Mouse (Mus musculus) CH12.LX (cell line): ENCODE data around the gene Avpi1. TPM values are rescaled to one million over a fixed set of nuclear protein-coding genes. Genes with fewer than 3 reads are reported as not detected.

ENCODE experiments used
- DNase-seq: peaks from one replicate; pipeline ENCODE4 v3.0.0-alpha.2; 2013; ENCODE audit errors: extremely low read depth
- H3K27ac ChIP-seq: 2 replicates; pipeline ENCODE4 v1.5.1; 2012; ENCODE audit warnings: low read depth, mild to moderate bottlenecking, control low read depth, moderate library complexity; ENCODE audit not compliant: insufficient read depth
- H3K27me3 ChIP-seq: replicated peaks from 2 replicates; pipeline ENCODE3; 2012; ENCODE audit warnings: inconsistent platforms
- H3K36me3 ChIP-seq, 2 experiments: replicated peaks in 1 of 2; 2 replicates each; pipeline versions ENCODE3 to v1.6.1; 2012; ENCODE audit warnings: inconsistent platforms in 1 of 2, low read length in 1 of 2, mild to moderate bottlenecking in 1 of 2, mixed read lengths in 1 of 2, moderate library complexity in 1 of 2; ENCODE audit not compliant: control insufficient read depth in 1 of 2, insufficient read depth in 1 of 2
- H3K4me1 ChIP-seq, 2 experiments: 2 replicates each; pipeline ENCODE4 v1.6.1; 2012; ENCODE audit warnings: inconsistent platforms in 1 of 2, moderate library complexity in 1 of 2; ENCODE audit not compliant: insufficient read depth in 2 of 2, control insufficient read depth in 1 of 2
- H3K4me2 ChIP-seq: 2 replicates; pipeline ENCODE4 v1.6.1; 2012; ENCODE audit warnings: low read depth, mild to moderate bottlenecking, control low read depth; ENCODE audit not compliant: poor library complexity, insufficient read depth, severe bottlenecking
- H3K4me3 ChIP-seq, 3 experiments: fragments of 150-350 bp in 1 of 3; sonication (generic) in 1 of 3; replicated peaks in 1 of 3; 2 replicates each; pipeline versions ENCODE3 to v1.5.1; 2011 to 2012; ENCODE audit warnings: low read depth in 2 of 3, low read length in 2 of 3, mild to moderate bottlenecking in 2 of 3, moderate library complexity in 2 of 3, control low read depth in 1 of 3, improper control_type of control experiment in 1 of 3, inconsistent platforms in 1 of 3, mixed read lengths in 1 of 3; ENCODE audit not compliant: poor library complexity in 1 of 3
- H3K79me2 ChIP-seq: replicated peaks from 2 replicates; pipeline ENCODE4 v1.6.1; 2012; ENCODE audit warnings: mild to moderate bottlenecking, moderate library complexity; ENCODE audit not compliant: control insufficient read depth, poor library complexity, insufficient read depth, severe bottlenecking; ENCODE audit errors: extremely low read depth
- H3K9ac ChIP-seq: 2 replicates; pipeline ENCODE4 v1.6.1; 2012; ENCODE audit warnings: low read depth, mild to moderate bottlenecking, control low read depth, moderate library complexity; ENCODE audit not compliant: insufficient read depth
- H3K9me3 ChIP-seq: replicated peaks from 2 replicates; pipeline ENCODE3; 2012; ENCODE audit warnings: low read length, inconsistent platforms, mixed read lengths
- CHD1 ChIP-seq: IDR thresholded peaks from 2 replicates; pipeline ENCODE4 v1.6.1; 2012; ENCODE audit warnings: low read depth, low read length, improper control_type of control experiment, inconsistent platforms
- EP300 ChIP-seq: IDR thresholded peaks from 2 replicates; pipeline ENCODE4 v1.6.1; 2011; ENCODE audit warnings: low read length, improper control_type of control experiment
- GABPA ChIP-seq: IDR thresholded peaks from 2 replicates; pipeline ENCODE4 v1.6.1; 2012; ENCODE audit warnings: low read depth, low read length, improper control_type of control experiment, inconsistent platforms; ENCODE audit not compliant: insufficient replicate concordance
- HCFC1 ChIP-seq: IDR thresholded peaks from 2 replicates; pipeline ENCODE4 v1.6.1; 2012; ENCODE audit warnings: low read depth, mild to moderate bottlenecking, inconsistent platforms, low read length, improper control_type of control experiment
- IRF4 ChIP-seq: IDR thresholded peaks from 2 replicates; pipeline ENCODE4 v1.6.1; 2014; ENCODE audit warnings: low read depth, mild to moderate bottlenecking, inconsistent platforms, low read length, improper control_type of control experiment
- JUN ChIP-seq: IDR thresholded peaks from 2 replicates; pipeline ENCODE4 v1.6.1; 2011; ENCODE audit warnings: low read depth, mild to moderate bottlenecking, low read length, improper control_type of control experiment, moderate library complexity; ENCODE audit not compliant: insufficient read depth
- KAT2A ChIP-seq: IDR thresholded peaks from 2 replicates; pipeline ENCODE4 v1.6.1; 2012; ENCODE audit warnings: low read length, improper control_type of control experiment, inconsistent platforms; ENCODE audit not compliant: insufficient replicate concordance
- MAX ChIP-seq: IDR thresholded peaks from 2 replicates; pipeline ENCODE4 v1.6.1; 2011; ENCODE audit warnings: low read length, improper control_type of control experiment
- MAZ ChIP-seq: IDR thresholded peaks from 2 replicates; pipeline ENCODE4 v1.6.1; 2012; ENCODE audit warnings: low read depth, mild to moderate bottlenecking, inconsistent platforms, low read length, improper control_type of control experiment, moderate library complexity
- MXI1 ChIP-seq: IDR thresholded peaks from 2 replicates; pipeline ENCODE4 v1.6.1; 2011; ENCODE audit warnings: mild to moderate bottlenecking, low read depth, low read length, improper control_type of control experiment
- MYC ChIP-seq: IDR thresholded peaks from 2 replicates; pipeline ENCODE4 v1.6.1; 2011; ENCODE audit warnings: low read depth, mild to moderate bottlenecking, improper control_type of control experiment, low read length
- NELFE ChIP-seq: IDR thresholded peaks from 2 replicates; pipeline ENCODE4 v1.6.1; 2011; ENCODE audit warnings: low read depth, low read length, improper control_type of control experiment
- POLR2A ChIP-seq: IDR thresholded peaks from 2 replicates; pipeline ENCODE4 v1.6.1; 2011; ENCODE audit warnings: low read depth, mild to moderate bottlenecking, improper control_type of control experiment, low read length
- USF1 ChIP-seq: IDR thresholded peaks from 2 replicates; pipeline ENCODE4 v1.6.1; 2014; ENCODE audit warnings: low read depth, mild to moderate bottlenecking, inconsistent platforms, low read length, improper control_type of control experiment
- ZC3H11A ChIP-seq: IDR thresholded peaks from 2 replicates; pipeline ENCODE4 v1.6.1; 2012; ENCODE audit warnings: low read depth, mild to moderate bottlenecking, inconsistent platforms, low read length, improper control_type of control experiment
- ZKSCAN1 ChIP-seq: IDR thresholded peaks from 2 replicates; pipeline ENCODE4 v1.6.1; 2012; ENCODE audit warnings: low read depth, inconsistent platforms, low read length, improper control_type of control experiment, borderline replicate concordance
- ZNF384 ChIP-seq: IDR thresholded peaks from 2 replicates; pipeline ENCODE4 v1.6.1; 2012; ENCODE audit warnings: low read depth, low read length, improper control_type of control experiment, inconsistent platforms
- dilution Hi-C: fragments of 300-500 bp; cut with MboI; formaldehyde crosslinking; loops from 2 replicates; pipeline ENCODE4 v1.14.3; 2020; ENCODE audit warnings: low sequenced_read_pairs; ENCODE audit not compliant: extremely low pct_unique_long_range_greater_than_20kb, extremely low pct_ligation_motif_present
- in situ Hi-C: fragments of 300-500 bp; cut with MboI; formaldehyde crosslinking; loops from 3 replicates; pipeline ENCODE4 v1.14.3; 2019; ENCODE audit warnings: low sequenced_read_pairs, low pct_ligation_motif_present, low pct_unique_long_range_greater_than_20kb, mixed read lengths
- polyA plus RNA-seq: library from polyadenylated mRNA; unstranded; fragments of >175 nt; gene quantifications from 2 replicates; pipeline ENCODE4 v1.2.1, GENCODE M21; 2012; ENCODE audit warnings: low read depth; ENCODE audit not compliant: insufficient read length
- total RNA-seq, 2 experiments: library from RNA; depleted of rRNA; stranded (reverse); fragments of 300-350 nt in 1 of 2; fragments of >200 nt in 1 of 2; gene quantifications; 2 replicates each; pipeline ENCODE4 v1.2.3; 2012 to 2014

Avpi1 gene
- total and polyA plus RNA-seq, 3 experiments, result 5.9 to 9.3 (median 9.0) TPM

DNA sequence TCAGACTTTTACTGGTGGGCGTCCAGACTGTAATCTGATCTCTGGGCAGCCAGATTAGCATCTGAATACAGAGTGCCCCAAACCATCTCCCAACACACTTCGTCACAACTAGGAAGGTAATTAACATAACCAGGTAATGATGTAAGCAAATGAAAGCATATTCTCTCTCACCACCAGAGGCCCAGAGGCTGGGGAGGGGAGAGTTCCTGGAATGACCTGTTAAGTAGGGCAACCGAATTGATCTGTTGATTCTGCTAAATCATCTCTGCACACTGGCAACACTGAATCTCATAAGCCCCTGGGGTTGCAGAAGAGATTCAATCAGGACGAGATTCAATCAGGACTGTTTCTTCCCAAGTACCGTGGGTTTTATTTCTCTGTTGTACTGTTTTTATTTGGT, 7.3 kb upstream of the Avpi1 start:
- H3K36me3 ChIP-seq, result no peaks in the 10 kb centered on the region
- H3K4me3 ChIP-seq, result no peak overlapping the region
- no peak overlapping the region for H3K27ac ChIP-seq
- H3K27me3 ChIP-seq, result no peaks in the 10 kb centered on the region
- in situ Hi-C loops, result no loop called here
- dilution Hi-C loops, result no loop called here
- H3K4me2 ChIP-seq, result no peak overlapping the region
- no peaks in the 10 kb centered on the region for H3K79me2 ChIP-seq
- H3K9ac ChIP-seq, result no peak overlapping the region
- DNase-seq, result no peak
- TF ChIP-seq CHD1, result no peak
- TF ChIP-seq, all 38 proteins: peak for 0
- no peaks in the 10 kb centered on the region for H3K9me3 ChIP-seq
- peaks cover 2 to 13% of the 10 kb centered on the region in 2 experiments; a peak in 2 of 4 replicates for H3K4me1 ChIP-seq

DNA sequence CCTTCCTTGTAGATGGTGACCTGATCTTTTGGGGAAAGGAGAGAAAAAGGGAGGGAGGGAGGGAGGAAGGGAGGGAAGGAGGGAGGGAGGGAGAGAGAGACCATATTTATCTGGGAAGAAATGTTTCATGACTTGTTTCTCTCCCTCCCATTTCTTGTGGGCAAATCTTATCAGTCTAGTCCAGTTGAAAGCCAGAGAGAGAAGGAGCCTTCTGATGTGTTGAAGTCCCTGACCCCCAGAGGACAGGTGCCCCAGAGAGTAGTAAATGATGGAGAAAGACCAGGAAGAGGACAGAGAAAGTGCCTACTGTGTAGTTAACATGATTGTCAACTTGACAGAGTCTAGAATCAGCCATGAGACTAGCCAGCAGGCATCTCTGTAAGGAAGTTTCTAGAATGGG, 6.2 kb upstream of the Avpi1 start:
- Histone ChIP-seq H3K9me3 (no peaks in the 10 kb centered on the region), H3K4me3 (no peak overlapping the region), H3K4me1 (peaks cover 4 to 19% of the 10 kb centered on the region in 2 experiments; a peak in 3 of 4 replicates), H3K79me2 (no peaks in the 10 kb centered on the region), H3K27me3 (no peaks in the 10 kb centered on the region), H3K36me3 (no peaks in the 10 kb centered on the region), H3K27ac (no peak overlapping the region), H3K9ac (no peak overlapping the region), H3K4me2 (no peak overlapping the region)
- no peak for TF ChIP-seq GABPA
- TF ChIP-seq KAT2A, result no peak
- no peak for TF ChIP-seq EP300
- TF ChIP-seq HCFC1, result no peak
- TF ChIP-seq USF1, result no peak
- DNase-seq, result no peak
- in situ Hi-C loops, result no loop called here
- dilution Hi-C loops, result no loop called here

DNA sequence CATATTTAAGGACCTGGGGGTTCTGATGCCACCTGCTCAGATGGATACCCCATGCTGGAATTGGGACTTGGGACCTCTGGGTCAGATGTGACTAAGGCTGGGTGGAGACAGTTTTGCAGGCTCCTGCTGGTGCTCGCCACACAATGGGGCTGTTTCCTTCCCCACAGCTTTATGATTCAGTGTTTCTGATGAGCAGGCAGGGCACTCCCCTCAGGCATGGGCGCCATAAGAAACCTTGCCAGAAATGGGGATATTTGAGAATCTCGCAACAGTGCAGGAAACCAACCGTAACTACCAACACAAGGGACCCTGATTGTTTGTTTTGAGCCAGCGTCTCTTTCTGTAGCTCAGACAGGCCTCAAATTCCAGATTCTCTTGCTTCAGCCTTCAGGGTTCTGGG, 2.2 kb upstream of the Avpi1 start:
- in situ Hi-C loops, result no loop called here
- no peak overlapping the region for H3K9ac ChIP-seq
- H3K27ac ChIP-seq, result no peak overlapping the region

DNA sequence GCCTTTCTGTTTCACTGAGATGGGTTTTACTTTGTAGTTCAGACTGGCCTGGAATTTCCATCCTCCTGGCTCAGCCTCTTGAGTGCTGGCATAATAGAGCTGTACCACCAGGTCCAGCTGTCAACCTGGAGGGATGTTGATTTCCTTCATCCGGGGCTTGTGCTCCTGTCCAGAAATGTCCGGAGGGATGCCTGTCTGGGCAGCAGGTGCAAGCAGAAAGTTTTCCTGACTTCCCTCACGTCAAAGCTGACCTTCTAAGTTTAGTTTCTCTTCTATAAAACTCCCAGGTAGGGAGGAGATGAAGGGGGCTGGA, 1.4 kb upstream of the Avpi1 start:
- Histone ChIP-seq H3K36me3 (peaks cover 0 to 9% of the 10 kb centered on the region in 2 experiments), H3K4me1 (peaks cover 8 to 31% of the 10 kb centered on the region in 2 experiments), H3K4me2 (peak overlapping the region; percentile 0; the same call in 1 of the 2 replicates), H3K9me3 (no peaks in the 10 kb centered on the region), H3K9ac (no peak overlapping the region), H3K27ac (no peak overlapping the region), H3K4me3 (no peak overlapping the region), H3K27me3 (no peaks in the 10 kb centered on the region), H3K79me2 (no peaks in the 10 kb centered on the region)
- no peak for DNase-seq
- no peak for TF ChIP-seq ZKSCAN1
- no peak for TF ChIP-seq POLR2A
- no peak for TF ChIP-seq MYC
- no peak for TF ChIP-seq KAT2A
- no peak for TF ChIP-seq ZC3H11A
- TF ChIP-seq JUN, result no peak
- TF ChIP-seq MAZ, result no peak
- no peak for TF ChIP-seq MAX
- TF ChIP-seq ZNF384, result no peak
- no peak for TF ChIP-seq USF1
- in situ Hi-C loops (no loop called here), dilution Hi-C loops (no loop called here)

More for the DNA sequence above, 2.2 kb upstream of the Avpi1 start:
- H3K36me3 ChIP-seq, result peaks cover 0 to 2% of the 10 kb centered on the region in 2 experiments
- TF ChIP-seq MXI1 (no peak), USF1 (no peak), NELFE (no peak), IRF4 (no peak)
- TF ChIP-seq, all 38 proteins: peak for 0
- DNase-seq, result no peak
- Histone ChIP-seq H3K9me3 (no peaks in the 10 kb centered on the region), H3K4me1 (peaks cover 10 to 31% of the 10 kb centered on the region in 2 experiments), H3K79me2 (no peaks in the 10 kb centered on the region), H3K4me3 (no peak overlapping the region), H3K27me3 (no peaks in the 10 kb centered on the region), H3K4me2 (no peak overlapping the region)
- dilution Hi-C loops, result no loop called here
